Mouse (Mus musculus): Measurements from ENCODE around the gene Ubald1. TPM values are rescaled to one million over a fixed set of nuclear protein-coding genes. Genes with fewer than 3 reads are reported as not detected.

Ubald1 gene
- polyA plus RNA-seq, 1 experiment from 2014 or later: 23.9 TPM

GRCm38 (mm10) chr16:4831650-4832419, 48.3 kb downstream of the Ubald1 start:
- Histone ChIP-seq H3K27me3 (ENCODE audit: control insufficient read depth, insufficient read depth, low read length) (no peaks in the 10 kb centered on the region), H3K27ac (ENCODE audit: low read depth, low read length) (no peak overlapping the region)
- no peak for ATAC-seq (replicated peaks; ENCODE audit: low FRiP score)

GRCm38 (mm10) chr16:4829271-4829900, 50.7 kb downstream of the Ubald1 start:
- 81% methylated on average over 6 of the region's 6 CpGs for WGBS

More at GRCm38 (mm10) chr16:4831650-4832419, 48.3 kb downstream of the Ubald1 start:
- no peak overlapping the region for H3K4me3 ChIP-seq (ENCODE audit: low read depth, low read length)
- no peaks in the 10 kb centered on the region for H3K4me1 ChIP-seq (replicated peaks; ENCODE audit: control insufficient read depth, insufficient read depth, low read length)
- H3K36me3 ChIP-seq (ENCODE audit: control insufficient read depth, insufficient read depth, low read length): no peaks in the 10 kb centered on the region
- H3K9ac ChIP-seq (ENCODE audit: low read length): no peak overlapping the region
- WGBS: 73% methylated on average over 15 of the region's 15 CpGs
- H3K9me3 ChIP-seq (ENCODE audit: control insufficient read depth, low read length): no peaks in the 10 kb centered on the region
- no peak overlapping the region for H3K4me2 ChIP-seq (ENCODE audit: low read depth, low read length, severe bottlenecking)
- DNase-seq (ENCODE audit: low spot score): no peak

GRCm38 (mm10) chr16:4827639-4828038, 52.5 kb downstream of the Ubald1 start:
- Histone ChIP-seq H3K36me3 (ENCODE audit: control insufficient read depth, insufficient read depth, low read length) (no peaks in the 10 kb centered on the region), H3K9ac (ENCODE audit: low read length) (no peak overlapping the region), H3K9me3 (ENCODE audit: control insufficient read depth, low read length) (no peaks in the 10 kb centered on the region), H3K4me3 (ENCODE audit: low read depth, low read length) (no peak overlapping the region), H3K27me3 (ENCODE audit: control insufficient read depth, insufficient read depth, low read length) (no peaks in the 10 kb centered on the region), H3K4me2 (ENCODE audit: low read depth, low read length, severe bottlenecking) (no peak overlapping the region), H3K4me1 (replicated peaks; ENCODE audit: control insufficient read depth, insufficient read depth, low read length) (no peaks in the 10 kb centered on the region), H3K27ac (ENCODE audit: low read depth, low read length) (no peak overlapping the region)
- WGBS: 91% methylated on average over 5 of the region's 5 CpGs
- DNase-seq (ENCODE audit: low spot score) (no peak), ATAC-seq (replicated peaks; ENCODE audit: low FRiP score) (no peak)

More at GRCm38 (mm10) chr16:4829271-4829900, 50.7 kb downstream of the Ubald1 start:
- DNase-seq (ENCODE audit: low spot score): no peak
- H3K9ac ChIP-seq (ENCODE audit: low read length): no peak overlapping the region
- H3K27ac ChIP-seq (ENCODE audit: low read depth, low read length): no peak overlapping the region
- H3K4me3 ChIP-seq (ENCODE audit: low read depth, low read length): no peak overlapping the region
- no peak overlapping the region for H3K4me2 ChIP-seq (ENCODE audit: low read depth, low read length, severe bottlenecking)
- H3K9me3 ChIP-seq (ENCODE audit: control insufficient read depth, low read length): no peaks in the 10 kb centered on the region
- ATAC-seq (replicated peaks; ENCODE audit: low FRiP score): no peak
- H3K4me1 ChIP-seq (replicated peaks; ENCODE audit: control insufficient read depth, insufficient read depth, low read length): no peaks in the 10 kb centered on the region
- H3K36me3 ChIP-seq (ENCODE audit: control insufficient read depth, insufficient read depth, low read length): no peaks in the 10 kb centered on the region
- H3K27me3 ChIP-seq (ENCODE audit: control insufficient read depth, insufficient read depth, low read length): no peaks in the 10 kb centered on the region

Other genes with a start within 250 kb of the Ubald1 start
- 7.6 and 7.7 TPM in 2 replicates for gene Vasn, start 240.4 kb downstream of the Ubald1 start, polyA plus RNA-seq (2014; fragmentation: Nextera tagmentation; extraction: Ambion mirVana)
- gene Dnaja3, start 240.3 kb downstream of the Ubald1 start, polyA plus RNA-seq (2014; fragmentation: Nextera tagmentation; extraction: Ambion mirVana): 57.7 and 60.7 TPM in 2 replicates
- gene Coro7, start 200.5 kb downstream of the Ubald1 start, polyA plus RNA-seq (2014; fragmentation: Nextera tagmentation; extraction: Ambion mirVana): 20.5 and 23.3 TPM in 2 replicates
- 212 and 220 TPM in 2 replicates for gene Nmral1, start 161.0 kb downstream of the Ubald1 start, polyA plus RNA-seq (2014; fragmentation: Nextera tagmentation; extraction: Ambion mirVana)
- 74.3 and 80.3 TPM in 2 replicates for gene Hmox2, start 154.0 kb downstream of the Ubald1 start, polyA plus RNA-seq (2014; fragmentation: Nextera tagmentation; extraction: Ambion mirVana)
- gene Cdip1, start 90.0 kb downstream of the Ubald1 start, polyA plus RNA-seq (2014; fragmentation: Nextera tagmentation; extraction: Ambion mirVana): 107 and 109 TPM in 2 replicates
- 0.36 TPM in 1 of 2 replicates, not detected in the other for gene 4930562C15Rik, start 44.9 kb downstream of the Ubald1 start, polyA plus RNA-seq (2014; fragmentation: Nextera tagmentation; extraction: Ambion mirVana)
- 69.9 and 77.2 TPM in 2 replicates for gene Mgrn1, start 5.9 kb upstream of the Ubald1 start, polyA plus RNA-seq (2014; fragmentation: Nextera tagmentation; extraction: Ambion mirVana)
- gene Nudt16l1, start 58.4 kb upstream of the Ubald1 start, polyA plus RNA-seq (2014; fragmentation: Nextera tagmentation; extraction: Ambion mirVana): 120 and 137 TPM in 2 replicates
- gene Anks3, start 83.9 kb upstream of the Ubald1 start, polyA plus RNA-seq (2014; fragmentation: Nextera tagmentation; extraction: Ambion mirVana): 50.4 and 52.4 TPM in 2 replicates
- not detected in 2 replicates for gene Sept12, start 117.5 kb upstream of the Ubald1 start, polyA plus RNA-seq (2014; fragmentation: Nextera tagmentation; extraction: Ambion mirVana)
- gene Smim22, start 127.0 kb upstream of the Ubald1 start, polyA plus RNA-seq (2014; fragmentation: Nextera tagmentation; extraction: Ambion mirVana): 2.0 TPM in 1 of 2 replicates, not detected in the other
- 74.1 and 81.6 TPM in 2 replicates for gene Rogdi, start 133.2 kb upstream of the Ubald1 start, polyA plus RNA-seq (2014; fragmentation: Nextera tagmentation; extraction: Ambion mirVana)
- 174 and 184 TPM in 2 replicates for gene Glyr1, start 169.5 kb upstream of the Ubald1 start, polyA plus RNA-seq (2014; fragmentation: Nextera tagmentation; extraction: Ambion mirVana)
- 25.2 and 25.4 TPM in 2 replicates for gene Ubn1, start 169.7 kb upstream of the Ubald1 start, polyA plus RNA-seq (2014; fragmentation: Nextera tagmentation; extraction: Ambion mirVana)